Mouse (Mus musculus) layer of hippocampus, postnatal 36 days (tissue): ENCODE results near the gene Phf2. TPM values are rescaled to one million over a fixed set of nuclear protein-coding genes. Genes with fewer than 3 reads are reported as not detected.
"Not testable (repeated sequence)": the region's sequence is repeated elsewhere in the genome, so short reads cannot be mapped to it uniquely, and the experiment has no call there.

Experiments
- DNase-seq, 2 experiments: peaks; one replicate each; pipeline ENCODE4 v3.0.0; 2022
- total RNA-seq, 2 experiments: library from RNA; stranded (reverse); gene quantifications; 2 replicates each; pipeline ENCODE4 v1.2.3; 2021

Phf2 gene
- total RNA-seq, 2 experiments from 2014 or later = 37.3 to 41.4 TPM

GRCm38 (mm10) chr13:48857246-48857932 is 13.5 kb downstream of the Phf2 start:
- no peak for DNase-seq

- DNase-seq = no peak
These were observed 17.0 kb downstream of the Phf2 start for GRCm38 (mm10) chr13:48853947-48854346.

- no peak for DNase-seq
These were observed 17.4 kb downstream of the Phf2 start for GRCm38 (mm10) chr13:48853475-48853874.

- DNase-seq = no peak
These were observed 18.1 kb downstream of the Phf2 start for GRCm38 (mm10) chr13:48852859-48853258.

- no peak for DNase-seq
These were observed 19.2 kb downstream of the Phf2 start for GRCm38 (mm10) chr13:48851719-48852118.

- no peak for DNase-seq
These were observed 20.1 kb downstream of the Phf2 start for GRCm38 (mm10) chr13:48850771-48851170.

- no peak for DNase-seq
These were observed 20.6 kb downstream of the Phf2 start for GRCm38 (mm10) chr13:48850326-48850725.

- DNase-seq = no peak
These were observed 21.8 kb downstream of the Phf2 start for GRCm38 (mm10) chr13:48849155-48849554.

GRCm38 (mm10) chr13:48845308-48845707 is 25.6 kb downstream of the Phf2 start:
- DNase-seq = no peak

GRCm38 (mm10) chr13:48843530-48843929 is 27.4 kb downstream of the Phf2 start:
- DNase-seq = no peak

GRCm38 (mm10) chr13:48841905-48842592 is 28.9 kb downstream of the Phf2 start:
- no peak for DNase-seq

- no peak for DNase-seq
These were observed 32.6 kb downstream of the Phf2 start for GRCm38 (mm10) chr13:48838284-48838683.

GRCm38 (mm10) chr13:48837537-48837936 is 33.4 kb downstream of the Phf2 start:
- no peak for DNase-seq

GRCm38 (mm10) chr13:48830528-48831250 is 40.2 kb downstream of the Phf2 start:
- no peak for DNase-seq

- no peak for DNase-seq
These were observed 41.1 kb downstream of the Phf2 start for GRCm38 (mm10) chr13:48829780-48830179.

GRCm38 (mm10) chr13:48822871-48823270 is 48.0 kb downstream of the Phf2 start:
- DNase-seq = no peak

GRCm38 (mm10) chr13:48822288-48822687 is 48.6 kb downstream of the Phf2 start:
- no peak for DNase-seq

- DNase-seq = no peak
These were observed 51.8 kb downstream of the Phf2 start for GRCm38 (mm10) chr13:48819131-48819530.

GRCm38 (mm10) chr13:48814406-48814805 is 56.5 kb downstream of the Phf2 start:
- DNase-seq = no peak

- no peak for DNase-seq
These were observed 59.9 kb downstream of the Phf2 start for GRCm38 (mm10) chr13:48810991-48811390.

- no peak for DNase-seq
These were observed 60.6 kb downstream of the Phf2 start for GRCm38 (mm10) chr13:48810274-48810823.

- DNase-seq = not testable (repeated sequence)
These were observed 61.3 kb downstream of the Phf2 start for GRCm38 (mm10) chr13:48809668-48810067.

GRCm38 (mm10) chr13:48807481-48808031 is 63.4 kb downstream of the Phf2 start:
- DNase-seq = peak; percentile 56 to 58
